Mouse (Mus musculus): ENCODE measurements around the gene Tm7sf3. TPM values are rescaled to one million over a fixed set of nuclear protein-coding genes. Genes with fewer than 3 reads are reported as not detected.

The Tm7sf3 gene
- polyA plus RNA-seq, 1 experiment from 2014 or later = 32.3 TPM

GRCm38 (mm10) chr6:146664116-146664515 is 21.5 kb upstream of the Tm7sf3 start:
- H3K9me3 ChIP-seq (replicated peaks; ENCODE audit: control insufficient read depth, low read length) = no peaks in the 10 kb centered on the region
- H3K4me3 ChIP-seq (replicated peaks; ENCODE audit: low read length) = no peak overlapping the region
- ATAC-seq (ENCODE audit: insufficient read depth, low FRiP score) = no peak
- H3K27me3 ChIP-seq (ENCODE audit: control insufficient read depth, insufficient read depth, low read length) = no peaks in the 10 kb centered on the region
- H3K9ac ChIP-seq (ENCODE audit: low read length) = no peak overlapping the region
- WGBS = 62% methylated on average over 5 of the region's 5 CpGs
- no peak overlapping the region for H3K27ac ChIP-seq (ENCODE audit: low read length)
- H3K36me3 ChIP-seq (ENCODE audit: control insufficient read depth, insufficient read depth, low read length) = no peaks in the 10 kb centered on the region
- H3K4me2 ChIP-seq (ENCODE audit: low read depth, low read length) = no peak overlapping the region
- H3K4me1 ChIP-seq (ENCODE audit: control insufficient read depth, insufficient read depth, low read length) = no peaks in the 10 kb centered on the region

- no peak overlapping the region for H3K4me3 ChIP-seq (replicated peaks; ENCODE audit: low read length)
- no peak overlapping the region for H3K9ac ChIP-seq (ENCODE audit: low read length)
- no peak for ATAC-seq (ENCODE audit: insufficient read depth, low FRiP score)
- 32% methylated on average over 5 of the region's 5 CpGs for WGBS
- H3K27me3 ChIP-seq (ENCODE audit: control insufficient read depth, insufficient read depth, low read length) = no peaks in the 10 kb centered on the region
- no peak overlapping the region for H3K27ac ChIP-seq (ENCODE audit: low read length)
- no peaks in the 10 kb centered on the region for H3K36me3 ChIP-seq (ENCODE audit: control insufficient read depth, insufficient read depth, low read length)
- H3K4me2 ChIP-seq (ENCODE audit: low read depth, low read length) = no peak overlapping the region
- no peaks in the 10 kb centered on the region for H3K9me3 ChIP-seq (replicated peaks; ENCODE audit: control insufficient read depth, low read length)
- no peaks in the 10 kb centered on the region for H3K4me1 ChIP-seq (ENCODE audit: control insufficient read depth, insufficient read depth, low read length)
Observed at GRCm38 (mm10) chr6:146662679-146663078, 20.1 kb upstream of the Tm7sf3 start.

- Histone ChIP-seq H3K9me3 (replicated peaks; ENCODE audit: control insufficient read depth, low read length) (no peaks in the 10 kb centered on the region), H3K36me3 (ENCODE audit: control insufficient read depth, insufficient read depth, low read length) (no peaks in the 10 kb centered on the region), H3K4me3 (replicated peaks; ENCODE audit: low read length) (no peak overlapping the region), H3K4me1 (ENCODE audit: control insufficient read depth, insufficient read depth, low read length) (no peaks in the 10 kb centered on the region), H3K27ac (ENCODE audit: low read length) (no peak overlapping the region), H3K9ac (ENCODE audit: low read length) (no peak overlapping the region), H3K4me2 (ENCODE audit: low read depth, low read length) (no peak overlapping the region), H3K27me3 (ENCODE audit: control insufficient read depth, insufficient read depth, low read length) (no peaks in the 10 kb centered on the region)
- no peak for ATAC-seq (ENCODE audit: insufficient read depth, low FRiP score)
- WGBS = 68% methylated on average over 5 of the region's 5 CpGs
Observed at GRCm38 (mm10) chr6:146661655-146662054, 19.0 kb upstream of the Tm7sf3 start.

GRCm38 (mm10) chr6:146660591-146660990 is 18.0 kb upstream of the Tm7sf3 start:
- no peaks in the 10 kb centered on the region for H3K36me3 ChIP-seq (ENCODE audit: control insufficient read depth, insufficient read depth, low read length)
- 71% methylated on average over 2 of the region's 2 CpGs for WGBS
- H3K9ac ChIP-seq (ENCODE audit: low read length) = no peak overlapping the region
- H3K9me3 ChIP-seq (replicated peaks; ENCODE audit: control insufficient read depth, low read length) = no peaks in the 10 kb centered on the region
- no peaks in the 10 kb centered on the region for H3K4me1 ChIP-seq (ENCODE audit: control insufficient read depth, insufficient read depth, low read length)
- no peak overlapping the region for H3K4me3 ChIP-seq (replicated peaks; ENCODE audit: low read length)
- no peak overlapping the region for H3K4me2 ChIP-seq (ENCODE audit: low read depth, low read length)
- no peak overlapping the region for H3K27ac ChIP-seq (ENCODE audit: low read length)
- ATAC-seq (ENCODE audit: insufficient read depth, low FRiP score) = no peak
- no peaks in the 10 kb centered on the region for H3K27me3 ChIP-seq (ENCODE audit: control insufficient read depth, insufficient read depth, low read length)

GRCm38 (mm10) chr6:146653197-146653596 is 10.6 kb upstream of the Tm7sf3 start:
- H3K9ac ChIP-seq (ENCODE audit: low read length) = no peak overlapping the region
- H3K27me3 ChIP-seq (ENCODE audit: control insufficient read depth, insufficient read depth, low read length) = no peaks in the 10 kb centered on the region
- H3K4me1 ChIP-seq (ENCODE audit: control insufficient read depth, insufficient read depth, low read length) = no peaks in the 10 kb centered on the region
- no peak overlapping the region for H3K27ac ChIP-seq (ENCODE audit: low read length)
- no peak overlapping the region for H3K4me3 ChIP-seq (replicated peaks; ENCODE audit: low read length)
- WGBS = 63% methylated on average over 3 of the region's 3 CpGs
- no peak overlapping the region for H3K4me2 ChIP-seq (ENCODE audit: low read depth, low read length)
- ATAC-seq (ENCODE audit: insufficient read depth, low FRiP score) = no peak
- 0 out of 2 replicates have a peak, but pooled peaks cover 2% of the 10 kb centered on the region for H3K36me3 ChIP-seq (ENCODE audit: control insufficient read depth, insufficient read depth, low read length)
- H3K9me3 ChIP-seq (replicated peaks; ENCODE audit: control insufficient read depth, low read length) = no peaks in the 10 kb centered on the region

- no peak for ATAC-seq (ENCODE audit: insufficient read depth, low FRiP score)
- H3K27me3 ChIP-seq (ENCODE audit: control insufficient read depth, insufficient read depth, low read length) = no peaks in the 10 kb centered on the region
- no peak overlapping the region for H3K9ac ChIP-seq (ENCODE audit: low read length)
- H3K36me3 ChIP-seq (ENCODE audit: control insufficient read depth, insufficient read depth, low read length) = 0 out of 2 replicates have a peak, but pooled peaks cover 2% of the 10 kb centered on the region
- H3K4me1 ChIP-seq (ENCODE audit: control insufficient read depth, insufficient read depth, low read length) = no peaks in the 10 kb centered on the region
- H3K4me2 ChIP-seq (ENCODE audit: low read depth, low read length) = no peak overlapping the region
- H3K27ac ChIP-seq (ENCODE audit: low read length) = no peak overlapping the region
- H3K9me3 ChIP-seq (replicated peaks; ENCODE audit: control insufficient read depth, low read length) = no peaks in the 10 kb centered on the region
- H3K4me3 ChIP-seq (replicated peaks; ENCODE audit: low read length) = no peak overlapping the region
Observed at GRCm38 (mm10) chr6:146651431-146651830, 8.8 kb upstream of the Tm7sf3 start.

- Histone ChIP-seq H3K4me1 (ENCODE audit: control insufficient read depth, insufficient read depth, low read length) (no peaks in the 10 kb centered on the region), H3K27ac (ENCODE audit: low read length) (no peak overlapping the region), H3K9me3 (replicated peaks; ENCODE audit: control insufficient read depth, low read length) (no peaks in the 10 kb centered on the region), H3K4me2 (ENCODE audit: low read depth, low read length) (no peak overlapping the region), H3K4me3 (replicated peaks; ENCODE audit: low read length) (no peak overlapping the region), H3K27me3 (ENCODE audit: control insufficient read depth, insufficient read depth, low read length) (no peaks in the 10 kb centered on the region), H3K36me3 (ENCODE audit: control insufficient read depth, insufficient read depth, low read length) (0 out of 2 replicates have a peak, but pooled peaks cover 2% of the 10 kb centered on the region), H3K9ac (ENCODE audit: low read length) (no peak overlapping the region)
- ATAC-seq (ENCODE audit: insufficient read depth, low FRiP score) = no peak
- WGBS = 55% methylated on average over 2 of the region's 2 CpGs
Observed at GRCm38 (mm10) chr6:146650013-146650412, 7.4 kb upstream of the Tm7sf3 start.

- H3K36me3 ChIP-seq (ENCODE audit: control insufficient read depth, insufficient read depth, low read length) = no peaks in the 10 kb centered on the region
- ATAC-seq (ENCODE audit: insufficient read depth, low FRiP score) = no peak
- H3K9me3 ChIP-seq (replicated peaks; ENCODE audit: control insufficient read depth, low read length) = no peaks in the 10 kb centered on the region
- peak overlapping the region; percentile 96 for H3K9ac ChIP-seq (ENCODE audit: low read length)
- 0 out of 2 replicates have a peak, but pooled peaks cover 6% of the 10 kb centered on the region for H3K27me3 ChIP-seq (ENCODE audit: control insufficient read depth, insufficient read depth, low read length)
- WGBS = 20% methylated on average over 11 of the region's 11 CpGs
- peak overlapping the region; percentile 92; the same call in 1 of the 2 replicates for H3K27ac ChIP-seq (ENCODE audit: low read length)
- H3K4me2 ChIP-seq (ENCODE audit: low read depth, low read length) = peak overlapping the region; percentile 78
- peaks cover 8% of the 10 kb centered on the region for H3K4me1 ChIP-seq (ENCODE audit: control insufficient read depth, insufficient read depth, low read length)
- H3K4me3 ChIP-seq (replicated peaks; ENCODE audit: low read length) = peak overlapping the region; percentile 83
Observed at GRCm38 (mm10) chr6:146643184-146643570, 553 bp upstream of the Tm7sf3 start.

GRCm38 (mm10) chr6:146641621-146642210 is 908 bp downstream of the Tm7sf3 start:
- 64% methylated on average over 11 of the region's 11 CpGs for WGBS
- peak overlapping the region; percentile 66 for H3K4me2 ChIP-seq (ENCODE audit: low read depth, low read length)
- H3K36me3 ChIP-seq (ENCODE audit: control insufficient read depth, insufficient read depth, low read length) = no peaks in the 10 kb centered on the region
- H3K27me3 ChIP-seq (ENCODE audit: control insufficient read depth, insufficient read depth, low read length) = 0 out of 2 replicates have a peak, but pooled peaks cover 6% of the 10 kb centered on the region
- H3K4me1 ChIP-seq (ENCODE audit: control insufficient read depth, insufficient read depth, low read length) = peaks cover 8% of the 10 kb centered on the region
- peak overlapping the region; percentile 83 for H3K4me3 ChIP-seq (replicated peaks; ENCODE audit: low read length)
- H3K9me3 ChIP-seq (replicated peaks; ENCODE audit: control insufficient read depth, low read length) = no peaks in the 10 kb centered on the region
- no peak overlapping the region for H3K27ac ChIP-seq (ENCODE audit: low read length)
- H3K9ac ChIP-seq (ENCODE audit: low read length) = peak overlapping the region; percentile 71; the same call in 1 of the 2 replicates
- no peak for ATAC-seq (ENCODE audit: insufficient read depth, low FRiP score)
